Mouse (Mus musculus) urinary bladder, postnatal 36 days (tissue): Measurements from ENCODE around the gene Rdh16f2.
"Not testable (repeated sequence)": the region's sequence is repeated elsewhere in the genome, so short reads cannot be mapped to it uniquely, and the experiment has no call there.

ENCODE experiments used
- DNase-seq, 2 experiments: peaks; one replicate each; pipeline ENCODE4 v3.0.0; 2022; ENCODE audit warnings: low spot score in 2 of 2, mixed read lengths in 1 of 2

Gene Rdh16f2

GRCm38 (mm10) chr10:127866232-127866631, at the start of gene Rdh16f2:
Gene Rdh16f2 (plus strand): TSS chr10:127866474.
- no peak for DNase-seq

GRCm38 (mm10) chr10:127817268-127817910, 48.9 kb upstream of the Rdh16f2 start:
- peak in 1 of 2 experiments; percentile 9 for DNase-seq

- DNase-seq, result not testable (repeated sequence)
These were observed 44.5 kb upstream of the Rdh16f2 start for GRCm38 (mm10) chr10:127821806-127822205.

- peak in 1 of 2 experiments; percentile 25 for DNase-seq
These were observed 40.9 kb upstream of the Rdh16f2 start for GRCm38 (mm10) chr10:127825386-127825785.

- DNase-seq, result no peak
These were observed 37.2 kb upstream of the Rdh16f2 start for GRCm38 (mm10) chr10:127829121-127829520.

GRCm38 (mm10) chr10:127834186-127834585, 32.1 kb upstream of the Rdh16f2 start:
- DNase-seq, result not testable (repeated sequence)

GRCm38 (mm10) chr10:127835292-127835691, 31.0 kb upstream of the Rdh16f2 start:
- DNase-seq, result no peak

GRCm38 (mm10) chr10:127837793-127838192, 28.5 kb upstream of the Rdh16f2 start:
- peak in 1 of 2 experiments; percentile 9 for DNase-seq

- DNase-seq, result no peak
These were observed 27.7 kb upstream of the Rdh16f2 start for GRCm38 (mm10) chr10:127838539-127838938.

GRCm38 (mm10) chr10:127840776-127841175, 25.5 kb upstream of the Rdh16f2 start:
- no peak for DNase-seq

- not testable (repeated sequence) for DNase-seq
These were observed 20.3 kb upstream of the Rdh16f2 start for GRCm38 (mm10) chr10:127845945-127846344.

GRCm38 (mm10) chr10:127848089-127848488, 18.2 kb upstream of the Rdh16f2 start:
- DNase-seq, result no peak

- no peak for DNase-seq
These were observed 16.6 kb upstream of the Rdh16f2 start, which contains the start of gene Rdh19 for GRCm38 (mm10) chr10:127849628-127850027. Gene Rdh19 (plus strand): TSS chr10:127849928.

GRCm38 (mm10) chr10:127856376-127856775, 9.9 kb upstream of the Rdh16f2 start:
- no peak for DNase-seq

- no peak for DNase-seq
These were observed 1.3 kb upstream of the Rdh16f2 start for GRCm38 (mm10) chr10:127864931-127865330.

- peak in 1 of 2 experiments; percentile 3 for DNase-seq
These were observed 6.2 kb downstream of the Rdh16f2 start for GRCm38 (mm10) chr10:127872484-127872883.

- DNase-seq, result peak; percentile 48 to 59
These were observed 11.4 kb downstream of the Rdh16f2 start for GRCm38 (mm10) chr10:127877681-127878080.

GRCm38 (mm10) chr10:127878262-127879057, 12.2 kb downstream of the Rdh16f2 start:
- DNase-seq, result no peak

GRCm38 (mm10) chr10:127879155-127879688, 12.9 kb downstream of the Rdh16f2 start:
- DNase-seq, result peak in 1 of 2 experiments; percentile 38

- DNase-seq, result no peak
These were observed 14.8 kb downstream of the Rdh16f2 start for GRCm38 (mm10) chr10:127881041-127881440.

- no peak for DNase-seq
These were observed 20.3 kb downstream of the Rdh16f2 start for GRCm38 (mm10) chr10:127886551-127886950.

GRCm38 (mm10) chr10:127886971-127887370, 20.7 kb downstream of the Rdh16f2 start:
- no peak for DNase-seq
